Mouse (Mus musculus): ENCODE results near the gene Gcnt2. TPM values are rescaled to one million over a fixed set of nuclear protein-coding genes. Genes with fewer than 3 reads are reported as not detected.

Gene Gcnt2
- polyA plus RNA-seq, 1 experiment from 2014 or later = 5.3 TPM

Small RNA genes lying within 50 kb of the gene (microRNA-seq; reads per million reads assigned to microRNA genes)
- not detected for gene Mir5124a

Other genes starting within 250 kb of the Gcnt2 start
- gene Tfap2a, start 121.4 kb upstream of the Gcnt2 start, polyA plus RNA-seq (2014; fragmentation: Nextera tagmentation; extraction: Ambion mirVana) = 11.6 and 11.8 TPM in 2 replicates
- gene Pak1ip1, start 141.3 kb downstream of the Gcnt2 start, polyA plus RNA-seq (2014; fragmentation: Nextera tagmentation; extraction: Ambion mirVana) = 62.9 and 66.0 TPM in 2 replicates
- 127 and 130 TPM in 2 replicates for gene Tmem14c, start 156.5 kb downstream of the Gcnt2 start, polyA plus RNA-seq (2014; fragmentation: Nextera tagmentation; extraction: Ambion mirVana)
- 1.7 and 2.1 TPM in 2 replicates for gene Mak, start 220.0 kb downstream of the Gcnt2 start, polyA plus RNA-seq (2014; fragmentation: Nextera tagmentation; extraction: Ambion mirVana)

Measured in midbrain, embryonic 14.5 days (tissue).